Mouse (Mus musculus) forebrain, embryonic 11.5 days (tissue): Measurements from ENCODE around the gene Dennd5b. TPM values are rescaled to one million over a fixed set of nuclear protein-coding genes. Genes with fewer than 3 reads are reported as not detected.
"Not testable (repeated sequence)": the region's sequence is repeated elsewhere in the genome, so short reads cannot be mapped to it uniquely, and the experiment has no call there.

Experiments used
- ATAC-seq: fragments of 200-750 bp; cut with Nextera tagmentation; replicated peaks from 2 replicates; pipeline ENCODE4 v1.8.0; 2017; ENCODE audit warnings: moderate TSS enrichment; ENCODE audit not compliant: low FRiP score
- DNase-seq: peaks from one replicate; pipeline ENCODE4 v3.0.0-alpha.2; 2017; ENCODE audit warnings: low spot score
- H3K27ac ChIP-seq: fragments of 300-500 bp; sonication (generic); 2 replicates; pipeline ENCODE4 v1.5.1; 2014; ENCODE audit warnings: low read depth, low read length
- H3K27me3 ChIP-seq: fragments of 300-500 bp; sonication (generic); 2 replicates; pipeline ENCODE4 v1.6.1; 2014; ENCODE audit warnings: mild to moderate bottlenecking, low read length, mixed read lengths; ENCODE audit not compliant: control insufficient read depth, insufficient read depth
- H3K36me3 ChIP-seq: fragments of 300-500 bp; sonication (generic); 2 replicates; pipeline ENCODE4 v1.6.1; 2014; ENCODE audit warnings: mild to moderate bottlenecking, low read length, moderate library complexity, mixed read lengths; ENCODE audit not compliant: control insufficient read depth, insufficient read depth
- H3K4me1 ChIP-seq: fragments of 300-500 bp; sonication (generic); replicated peaks from 2 replicates; pipeline ENCODE4 v1.6.1; 2014; ENCODE audit warnings: low read length, mixed read lengths; ENCODE audit not compliant: control insufficient read depth, insufficient read depth
- H3K4me2 ChIP-seq: fragments of 300-500 bp; sonication (generic); 2 replicates; pipeline ENCODE4 v1.6.1; 2014; ENCODE audit warnings: low read depth, mild to moderate bottlenecking, low read length, moderate library complexity, mixed read lengths; ENCODE audit not compliant: severe bottlenecking
- H3K4me3 ChIP-seq: fragments of 300-500 bp; sonication (generic); 2 replicates; pipeline ENCODE4 v1.5.1; 2014; ENCODE audit warnings: low read depth, low read length
- H3K9ac ChIP-seq: fragments of 300-500 bp; sonication (generic); 2 replicates; pipeline ENCODE4 v1.6.1; 2014; ENCODE audit warnings: low read length
- H3K9me3 ChIP-seq: fragments of 300-500 bp; sonication (generic); 2 replicates; pipeline ENCODE4 v1.6.1; 2016; ENCODE audit warnings: low read length, mixed read lengths; ENCODE audit not compliant: control insufficient read depth
- WGBS: fragments of 180-500 bp; shearing (Covaris S2); extraction: QIAGEN DNeasy Blood & Tissue Kit; methylation state at CpG from one replicate; pipeline ENCODE4 v1.1.7; 2014; 5-methylcytosine and 5-hydroxymethylcytosine counted together
- polyA plus RNA-seq: library from polyadenylated mRNA; unstranded; fragments of >200 nt; fragmentation: Nextera tagmentation; extraction: Ambion mirVana; gene quantifications from 2 replicates; pipeline ENCODE4 v1.2.1, GENCODE M21; 2014

Dennd5b gene
- polyA plus RNA-seq, 1 experiment from 2014 or later: 19.8 TPM

GRCm38 (mm10) chr6:149010766-149011301 is 90.6 kb downstream of the Dennd5b start:
- peak; percentile 30; the same call in 1 of the 2 replicates for ATAC-seq
- H3K9me3 ChIP-seq: no peaks in the 10 kb centered on the region

DNA sequence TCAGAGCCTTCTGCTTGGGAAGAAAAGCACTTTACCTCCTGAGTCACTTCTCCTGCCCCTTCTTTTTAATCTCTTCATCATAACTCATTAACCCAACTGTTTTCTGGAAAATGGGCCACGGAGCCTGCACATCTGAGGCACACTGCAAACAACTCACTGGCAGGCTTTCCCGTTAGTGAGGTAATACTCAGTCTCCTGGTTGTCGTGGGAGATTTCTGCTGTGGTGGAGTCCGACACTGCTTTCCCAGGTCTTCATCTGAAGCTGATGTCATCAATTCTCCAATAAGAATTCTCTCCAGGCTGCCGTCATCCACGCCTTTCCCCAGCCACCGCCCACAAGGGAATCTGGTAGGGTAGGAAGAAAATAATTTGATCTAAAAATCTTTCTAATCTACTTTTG is 96.5 kb downstream of the Dennd5b start:
- ATAC-seq: no peak

More at GRCm38 (mm10) chr6:149010766-149011301, 90.6 kb downstream of the Dennd5b start:
- no peaks in the 10 kb centered on the region for H3K27me3 ChIP-seq
- no peak for DNase-seq
- H3K9ac ChIP-seq: no peak overlapping the region
- H3K4me1 ChIP-seq: no peaks in the 10 kb centered on the region
- H3K4me3 ChIP-seq: no peak overlapping the region
- no peak overlapping the region for H3K4me2 ChIP-seq
- H3K27ac ChIP-seq: no peak overlapping the region
- peaks cover 4% of the 10 kb centered on the region; the same call in 1 of the 2 replicates for H3K36me3 ChIP-seq

GRCm38 (mm10) chr6:148994327-148994999 is 107.0 kb downstream of the Dennd5b start:
- H3K4me2 ChIP-seq: no peak overlapping the region
- no peaks in the 10 kb centered on the region; the same call in 1 of the 2 replicates for H3K4me1 ChIP-seq
- 67% methylated on average over 5 of the region's 5 CpGs for WGBS
- H3K9me3 ChIP-seq: no peaks in the 10 kb centered on the region
- DNase-seq: no peak
- no peaks in the 10 kb centered on the region for H3K27me3 ChIP-seq
- H3K4me3 ChIP-seq: no peak overlapping the region
- no peak overlapping the region for H3K27ac ChIP-seq
- peak; percentile 26; the same call in 1 of the 2 replicates for ATAC-seq
- H3K36me3 ChIP-seq: no peaks in the 10 kb centered on the region; the same call in 1 of the 2 replicates
- H3K9ac ChIP-seq: no peak overlapping the region

More for the DNA sequence above, 96.5 kb downstream of the Dennd5b start:
- Histone ChIP-seq H3K36me3 (no peaks in the 10 kb centered on the region; the same call in 1 of the 2 replicates), H3K27me3 (no peaks in the 10 kb centered on the region), H3K9me3 (no peaks in the 10 kb centered on the region), H3K9ac (no peak overlapping the region), H3K4me1 (no peaks in the 10 kb centered on the region), H3K4me2 (no peak overlapping the region), H3K27ac (no peak overlapping the region), H3K4me3 (no peak overlapping the region)
- no peak for DNase-seq
- 91% methylated on average over 7 of the region's 7 CpGs for WGBS

DNA sequence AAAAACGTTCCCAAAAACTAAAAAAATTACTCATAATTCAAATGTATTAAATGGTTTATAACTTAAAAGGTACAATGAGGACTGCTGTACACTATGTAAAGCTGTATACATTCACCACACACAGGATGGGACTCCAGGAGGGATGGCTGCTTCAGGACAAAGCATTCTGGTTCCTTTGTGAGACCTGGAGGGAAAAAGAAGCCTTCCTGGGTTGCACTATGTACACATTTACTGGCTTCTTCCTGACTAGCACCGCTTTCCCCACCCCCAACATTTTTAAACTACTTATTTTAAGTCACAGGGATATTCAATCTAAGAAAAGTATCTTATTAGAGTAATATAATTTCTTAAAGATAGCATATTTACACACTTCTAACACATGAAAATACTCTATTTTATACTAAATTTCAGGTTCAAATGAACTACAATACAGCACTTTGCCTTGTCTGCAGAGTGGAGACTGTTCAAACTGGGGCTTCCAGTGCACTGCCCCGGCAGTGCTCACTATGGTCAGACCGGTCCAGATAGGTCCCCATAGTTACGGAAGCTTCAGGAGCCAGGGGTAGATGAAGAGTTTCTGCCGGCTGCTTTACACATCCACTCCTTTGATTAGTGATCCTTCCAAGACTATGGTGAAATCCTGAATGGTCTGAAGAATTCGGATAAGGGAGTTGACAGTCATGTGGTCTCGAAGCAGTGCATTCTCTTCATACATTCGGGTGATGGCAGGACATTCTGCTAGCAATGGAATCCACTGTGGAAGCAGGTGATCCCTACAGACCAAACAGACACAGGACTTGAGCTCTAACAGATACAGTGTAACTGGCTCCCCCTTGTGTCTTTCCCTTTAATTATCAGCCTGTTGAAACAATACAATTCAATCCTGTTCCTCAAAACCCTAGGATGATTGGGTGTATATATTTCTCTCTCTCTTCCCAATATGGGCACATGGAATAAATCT is 108.1 kb downstream of the Dennd5b start:
- Histone ChIP-seq H3K4me2 (no peak overlapping the region), H3K36me3 (no peaks in the 10 kb centered on the region; the same call in 1 of the 2 replicates), H3K9ac (no peak overlapping the region), H3K27me3 (no peaks in the 10 kb centered on the region), H3K4me1 (no peaks in the 10 kb centered on the region; the same call in 1 of the 2 replicates), H3K27ac (no peak overlapping the region), H3K9me3 (no peaks in the 10 kb centered on the region), H3K4me3 (no peak overlapping the region)
- ATAC-seq (peak; percentile 63), DNase-seq (no peak)
- whole genome bisulfite sequencing: 12% methylated on average over 9 of the region's 9 CpGs

GRCm38 (mm10) chr6:148992373-148993116 is 108.9 kb downstream of the Dennd5b start:
- H3K9me3 ChIP-seq: no peaks in the 10 kb centered on the region
- peak overlapping the region; percentile 54 for H3K27ac ChIP-seq
- WGBS: 14% methylated on average over 4 of the region's 4 CpGs
- no peaks in the 10 kb centered on the region for H3K36me3 ChIP-seq
- no peaks in the 10 kb centered on the region for H3K27me3 ChIP-seq
- no peaks in the 10 kb centered on the region; the same call in 1 of the 2 replicates for H3K4me1 ChIP-seq
- no peak overlapping the region for H3K4me2 ChIP-seq
- H3K9ac ChIP-seq: 0 out of 2 replicates have a peak overlapping the region, but pooled peaks have one; percentile 20
- H3K4me3 ChIP-seq: no peak overlapping the region
- ATAC-seq (peak; percentile 77), DNase-seq (peak; percentile 62)

DNA sequence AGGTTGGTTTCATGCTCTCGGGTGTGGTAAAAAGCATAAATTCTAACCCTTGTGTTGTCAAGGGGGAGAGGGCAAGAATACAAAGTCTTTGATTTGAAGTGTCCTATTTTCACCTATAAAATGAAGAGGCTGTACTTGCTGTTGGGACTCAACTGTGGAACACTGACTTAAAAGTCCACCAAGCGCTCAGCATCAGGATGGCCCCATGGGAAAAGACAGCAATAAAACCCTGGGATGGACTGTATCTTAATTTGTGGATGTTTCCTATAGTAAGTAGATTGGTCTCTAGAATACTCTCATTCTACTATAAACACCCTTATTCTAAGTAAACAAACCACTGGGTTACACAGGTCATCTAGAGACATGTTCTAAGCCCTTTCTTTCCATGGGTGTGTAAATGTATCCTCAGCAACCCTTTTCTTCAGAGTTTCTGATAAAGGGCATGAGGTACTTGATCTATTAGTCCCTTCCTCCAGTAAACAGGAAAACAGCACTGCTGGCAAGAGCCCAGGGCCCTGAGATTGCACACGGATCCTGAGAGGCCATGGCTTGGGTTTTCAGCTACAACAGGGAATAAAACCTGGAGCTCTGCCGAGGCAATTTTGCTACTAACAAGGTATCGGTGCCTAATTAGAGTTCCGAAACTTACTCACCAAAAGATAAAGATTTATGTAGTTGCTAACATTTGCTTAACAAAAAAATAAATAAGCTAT is 109.7 kb downstream of the Dennd5b start:
- ATAC-seq (no peak), DNase-seq (no peak)
- Histone ChIP-seq H3K27ac (peak overlapping the region; percentile 54), H3K9ac (no peak overlapping the region), H3K4me3 (no peak overlapping the region), H3K9me3 (no peaks in the 10 kb centered on the region), H3K27me3 (no peaks in the 10 kb centered on the region), H3K4me1 (no peaks in the 10 kb centered on the region; the same call in 1 of the 2 replicates), H3K36me3 (no peaks in the 10 kb centered on the region), H3K4me2 (no peak overlapping the region)
- 33% methylated on average over 6 of the region's 6 CpGs for WGBS

- not testable (repeated sequence) for ATAC-seq
- WGBS: 81% methylated on average over 1 of the region's 3 CpGs
These were observed 111.5 kb downstream of the Dennd5b start for GRCm38 (mm10) chr6:148989792-148990491.

More at GRCm38 (mm10) chr6:148989792-148990491, 111.5 kb downstream of the Dennd5b start:
- H3K4me2 ChIP-seq, H3K9me3 ChIP-seq, H3K4me3 ChIP-seq, H3K27me3 ChIP-seq, H3K36me3 ChIP-seq, H3K4me1 ChIP-seq, H3K27ac ChIP-seq, DNase-seq, H3K9ac ChIP-seq: not testable (repeated sequence)
